Mouse (Mus musculus) stomach, postnatal 0 days (tissue): Measurements from ENCODE around the gene Il34.

Experiments used
- CTCF ChIP-seq: IDR thresholded peaks from 2 replicates; pipeline ENCODE4 v1.5.1; 2016; ENCODE audit warnings: antibody characterized with exemption, low read depth, mild to moderate bottlenecking, moderate library complexity
- EP300 ChIP-seq: optimal IDR thresholded peaks from 2 replicates; pipeline ENCODE3; 2016; ENCODE audit warnings: antibody characterized with exemption

- TF ChIP-seq CTCF: no peak
- no peak for TF ChIP-seq EP300
Measured at GRCm38 (mm10) chr8:110742452-110742818, 63.3 kb downstream of the Il34 start.
